Mouse (Mus musculus): ENCODE measurements around the gene Rcc2. TPM values are rescaled to one million over a fixed set of nuclear protein-coding genes. Genes with fewer than 3 reads are reported as not detected.

Rcc2 gene
- total RNA-seq (2021), result 1 to 10 TPM; 8.4 to 9.8 TPM
- long read RNA-seq, experiment 1, partial matches to known transcripts, result 5 of 5 reads
- long read RNA-seq, experiment 1, other reads (novel, unspliced or antisense), result 0 of 5 reads
- long read RNA-seq, experiment 2, partial matches to known transcripts, result 1 of 5 reads
- long read RNA-seq, experiment 2, other reads (novel, unspliced or antisense), result 2 of 5 reads

DNA sequence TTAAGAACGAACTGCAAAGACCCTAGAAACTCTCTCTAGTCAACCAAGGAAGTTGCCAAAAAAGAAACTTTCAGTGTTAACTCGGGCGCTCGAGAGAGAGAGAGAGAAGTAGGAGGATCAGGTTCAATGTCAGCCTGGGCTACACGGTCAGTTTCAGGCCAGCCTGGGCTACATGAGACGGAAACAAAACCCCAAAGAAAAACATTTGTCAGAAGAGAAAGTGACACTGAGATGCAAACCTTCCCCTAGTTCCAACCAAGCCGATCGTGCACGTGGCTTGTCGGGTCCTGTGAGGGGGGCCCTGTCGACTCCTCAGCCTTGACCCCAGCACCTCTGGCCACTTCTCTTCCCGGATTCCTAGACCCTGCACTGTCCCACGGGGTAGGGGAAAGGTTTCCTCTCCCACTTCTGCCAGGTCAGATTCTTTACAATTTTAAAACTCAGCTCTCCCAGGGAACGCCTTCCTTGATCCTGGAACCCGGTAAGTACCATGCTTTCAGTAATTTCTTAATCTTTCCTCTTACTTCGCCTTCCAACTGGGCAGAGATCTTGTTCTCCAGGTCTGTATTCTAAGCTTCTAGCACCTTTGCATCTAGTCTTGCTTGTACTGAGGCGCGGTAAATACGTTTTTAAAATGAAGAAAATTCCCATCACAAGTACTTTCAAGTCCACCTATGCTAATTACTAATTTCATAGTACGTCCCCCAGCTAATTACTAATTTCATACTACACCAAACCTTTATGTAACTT lies at the start of gene Rcc2:
Rcc2 (plus strand) TSS at position 273 of the 750 bp plus-strand sequence.
- DNase-seq, result no peak

DNA sequence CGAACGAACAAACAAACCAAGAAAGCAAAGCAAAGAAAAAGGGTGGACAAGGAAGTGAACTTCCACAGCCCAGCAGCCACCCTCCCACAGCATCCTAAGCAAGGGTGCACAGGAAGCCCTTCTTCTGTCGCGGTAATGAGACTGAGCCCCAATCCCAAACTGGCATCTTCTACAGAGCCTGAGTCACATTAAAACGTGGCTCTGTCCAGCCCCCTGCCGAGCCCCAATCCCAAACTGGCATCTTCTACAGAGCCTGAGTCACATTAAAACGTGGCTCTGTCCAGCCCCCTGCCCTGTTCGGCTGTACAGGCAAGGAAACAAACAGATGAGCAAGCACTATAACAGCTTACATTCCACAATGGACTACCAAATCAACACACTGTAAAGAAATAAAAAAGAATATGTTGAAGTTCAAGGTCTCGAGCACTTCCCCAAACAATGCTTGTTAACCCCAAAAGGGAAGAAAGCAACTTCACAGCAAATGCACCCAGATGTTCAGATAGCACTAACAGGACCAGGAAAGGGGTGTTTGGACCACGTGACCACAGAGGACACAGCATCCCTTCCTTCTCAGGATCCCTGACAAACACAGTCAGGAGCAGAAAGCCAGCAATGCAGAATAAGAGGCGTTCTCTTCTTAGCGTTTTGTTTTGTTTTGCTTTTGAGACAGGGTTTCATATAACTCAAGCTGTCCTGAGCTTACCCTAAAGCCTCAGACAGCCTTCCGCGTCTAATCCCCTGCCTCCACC lies 46.3 kb upstream of the Rcc2 start:
- no peak for DNase-seq

DNA sequence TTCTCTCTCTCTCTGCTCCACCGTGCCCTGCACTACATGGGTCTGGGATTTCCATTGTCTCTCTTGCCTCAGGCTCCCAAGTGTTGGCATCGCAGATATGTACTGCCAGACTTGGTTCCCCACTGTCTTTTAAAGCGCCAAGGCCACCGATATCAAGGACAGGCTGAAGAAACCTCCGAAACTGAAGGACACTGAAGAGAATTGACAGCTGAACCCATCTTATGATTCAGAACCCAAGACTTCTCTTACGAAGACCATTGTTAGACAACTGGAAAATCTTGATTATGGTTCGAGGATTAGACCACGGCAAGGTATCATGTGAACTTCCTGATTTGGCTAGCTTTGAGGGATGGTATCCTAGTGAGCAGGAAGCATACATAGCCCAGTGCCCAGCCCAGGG lies 45.5 kb upstream of the Rcc2 start:
- no peak for DNase-seq

DNA sequence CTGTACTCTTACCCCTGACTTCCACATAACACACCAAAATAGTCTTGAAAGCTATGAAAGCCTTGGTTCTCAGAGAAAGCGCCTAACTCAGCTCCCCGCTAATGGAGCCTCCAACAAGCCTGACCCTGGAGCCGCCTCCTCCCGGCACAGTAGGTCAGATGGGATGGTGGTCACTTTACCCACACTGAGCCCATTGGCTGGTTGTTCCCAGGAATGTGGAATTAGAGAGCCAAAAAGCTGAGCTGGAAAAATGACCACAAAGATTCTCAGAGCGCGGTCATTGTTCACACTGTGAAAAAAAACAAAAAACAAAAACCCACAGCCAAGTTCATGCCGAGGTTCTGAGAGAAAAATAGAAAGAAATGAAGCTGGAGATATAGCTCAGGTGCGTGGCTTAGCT lies 43.8 kb upstream of the Rcc2 start:
- no peak for DNase-seq

DNA sequence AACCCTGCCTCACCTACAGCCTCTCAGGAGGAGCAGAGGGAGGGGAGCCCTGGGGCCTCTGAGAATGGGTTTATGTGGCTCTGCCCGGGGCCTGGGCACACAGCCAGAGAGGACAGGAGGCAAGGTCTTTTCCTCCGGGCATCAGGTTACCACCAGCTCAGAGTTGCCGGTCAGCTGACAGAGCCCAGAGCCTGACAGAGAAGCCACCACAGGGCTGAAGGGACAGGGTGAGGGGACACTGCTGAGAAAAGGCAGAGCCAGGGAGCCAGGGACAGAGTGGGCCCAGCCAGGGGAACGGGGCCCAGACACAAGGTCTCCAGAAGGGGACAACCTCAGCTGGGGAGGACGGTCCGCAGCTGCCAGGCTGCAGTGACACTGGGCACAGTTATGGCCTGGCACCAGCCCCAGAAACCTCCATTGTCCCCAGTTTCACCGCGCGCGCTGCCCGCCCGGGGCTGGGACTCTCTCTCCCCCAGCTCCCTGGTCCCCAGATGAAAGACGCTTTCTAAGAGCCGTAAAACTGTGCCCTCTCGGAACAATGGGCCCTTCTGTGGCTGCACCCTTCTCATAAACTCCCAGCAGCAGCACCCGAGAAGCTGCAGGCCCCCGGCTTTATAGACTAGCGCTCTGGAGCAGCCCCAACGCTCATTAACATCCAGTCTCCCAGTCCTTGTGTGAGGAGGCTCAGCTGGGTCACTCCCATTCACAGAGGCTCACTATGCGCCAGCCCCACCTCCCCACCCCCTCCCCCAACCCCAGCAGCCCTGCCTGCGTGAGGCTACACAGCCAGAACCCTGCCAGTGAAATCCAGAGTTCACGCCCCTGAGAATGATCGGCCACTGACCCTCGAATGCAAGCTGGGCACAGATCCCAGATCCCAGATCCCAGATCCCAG lies 42.4 kb upstream of the Rcc2 start:
- peak; percentile 82 for DNase-seq

DNA sequence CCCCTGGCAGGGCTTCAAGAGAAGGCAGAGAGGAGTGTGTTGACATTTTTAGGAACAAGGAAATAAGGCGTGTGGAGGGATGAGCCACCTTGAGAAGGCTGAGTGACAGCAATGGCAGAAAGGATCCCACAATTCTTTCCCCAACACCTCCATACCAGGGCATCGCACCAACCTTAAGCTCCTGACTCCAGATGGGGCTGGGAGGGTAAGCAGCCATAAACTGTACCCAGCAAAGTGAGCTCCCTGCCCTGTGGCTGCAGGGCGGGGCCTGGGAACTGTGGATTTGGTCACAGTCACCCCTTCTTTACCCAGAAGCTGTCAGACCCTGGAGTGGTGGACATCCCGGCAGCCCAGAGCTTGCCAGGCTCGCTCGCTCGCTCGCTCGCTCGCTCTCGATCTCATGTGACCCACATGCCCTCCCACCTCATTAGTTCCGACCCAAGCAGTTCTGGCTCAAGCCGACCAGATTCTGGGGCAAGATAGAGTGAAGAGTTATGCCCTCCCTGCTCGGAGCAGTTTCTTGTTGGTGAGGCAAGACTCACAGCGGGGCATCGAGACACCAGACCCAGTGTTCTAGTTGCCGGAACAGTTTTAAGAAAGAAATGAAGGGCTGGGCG lies 38.8 kb upstream of the Rcc2 start:
- no peak for DNase-seq

DNA sequence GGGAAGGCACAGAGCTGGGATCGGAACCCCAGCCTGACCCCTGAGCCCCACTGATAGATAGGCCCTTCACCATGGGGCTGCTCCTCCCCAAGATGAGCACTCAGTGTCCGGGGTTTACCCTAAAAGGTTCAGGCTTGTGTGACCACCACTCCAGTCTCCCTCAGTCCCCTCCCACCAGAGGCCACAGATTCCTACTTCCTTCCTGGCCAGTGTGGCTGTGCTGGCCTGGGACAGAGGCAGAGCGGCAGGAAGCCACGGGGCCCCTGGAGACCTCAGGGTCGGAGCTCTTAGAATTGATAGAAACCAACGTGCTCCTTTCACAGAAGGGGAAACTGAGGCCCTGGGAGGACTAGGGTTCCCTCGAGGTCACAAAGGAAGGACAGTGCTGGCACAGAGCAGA lies 37.9 kb upstream of the Rcc2 start:
- DNase-seq, result no peak

DNA sequence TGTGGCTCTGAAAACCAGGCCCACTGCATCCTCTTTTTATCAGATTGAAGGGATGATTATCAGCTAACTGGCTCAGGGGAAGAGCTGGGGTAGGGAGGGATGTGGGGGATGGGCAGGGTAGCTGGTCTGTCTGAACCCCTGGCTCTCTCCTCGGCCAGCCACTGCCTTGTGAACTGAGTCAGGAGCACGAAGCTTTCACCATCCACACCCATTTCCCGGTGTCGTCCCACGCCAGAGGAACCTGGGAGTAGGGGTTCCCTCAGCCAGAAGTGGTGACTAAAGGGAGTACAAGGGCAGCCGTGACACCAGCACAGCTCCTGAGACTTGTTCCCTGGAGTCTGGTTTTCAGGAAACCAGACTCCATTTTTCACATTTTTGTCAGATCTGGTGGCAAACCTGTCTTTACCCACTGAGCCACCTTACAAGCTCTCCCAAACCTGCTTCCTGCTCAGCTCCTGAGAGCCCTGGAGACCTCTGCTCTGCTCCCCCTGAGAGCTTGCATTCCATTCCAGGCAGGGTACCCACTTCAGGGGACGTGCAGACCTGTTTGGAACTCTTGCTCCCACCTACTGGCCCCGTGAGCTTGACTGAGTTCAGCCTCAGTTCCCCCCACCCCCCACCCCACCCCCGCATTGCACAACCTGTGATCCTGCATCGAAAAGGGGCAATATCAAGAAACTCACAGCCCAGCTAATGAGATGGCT lies 37.3 kb upstream of the Rcc2 start:
- DNase-seq, result no peak

DNA sequence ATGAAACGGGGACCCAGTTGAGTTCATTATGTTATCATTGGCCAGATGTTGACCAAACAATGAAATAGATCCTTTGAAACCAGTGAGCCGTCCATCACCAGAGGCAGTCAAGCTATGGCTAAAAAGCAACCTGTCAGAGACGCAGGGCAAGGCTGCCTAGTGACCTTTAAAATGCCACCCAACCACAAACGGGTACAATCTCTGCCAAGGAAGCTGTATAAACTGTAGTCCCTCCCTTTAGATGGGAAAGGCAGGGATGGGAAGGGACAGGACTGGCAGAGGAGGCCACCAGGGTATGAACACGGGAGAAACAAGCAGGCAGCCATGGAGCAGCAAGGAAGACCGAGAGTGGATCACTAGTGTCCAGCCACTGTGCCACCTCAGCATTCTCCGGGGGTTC lies 35.3 kb upstream of the Rcc2 start:
- DNase-seq, result no peak

DNA sequence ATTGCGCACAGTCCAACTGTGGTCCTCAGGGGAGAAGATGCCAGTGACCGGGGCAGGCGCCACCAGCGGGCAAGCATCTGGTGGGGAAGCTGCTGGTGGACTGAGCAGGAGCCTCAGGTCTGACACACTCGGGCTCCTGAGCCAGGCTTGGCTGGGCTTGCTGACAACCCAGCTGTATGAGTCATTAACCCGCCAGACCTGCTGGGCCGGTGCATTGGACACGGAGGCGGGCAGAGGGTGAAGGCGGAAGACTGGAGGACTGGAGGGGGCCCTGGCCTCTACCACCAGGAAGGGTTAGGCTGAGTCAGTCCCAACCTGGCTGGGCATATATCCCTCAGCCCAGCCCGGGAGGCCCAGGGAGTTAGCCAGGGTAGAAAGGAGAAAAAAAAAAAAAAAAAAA lies 34.6 kb upstream of the Rcc2 start, which contains the start of gene Arhgef10l:
Arhgef10l (minus strand) TSS at position 253 of the 400 bp plus-strand sequence.
- peak; percentile 40 for DNase-seq

DNA sequence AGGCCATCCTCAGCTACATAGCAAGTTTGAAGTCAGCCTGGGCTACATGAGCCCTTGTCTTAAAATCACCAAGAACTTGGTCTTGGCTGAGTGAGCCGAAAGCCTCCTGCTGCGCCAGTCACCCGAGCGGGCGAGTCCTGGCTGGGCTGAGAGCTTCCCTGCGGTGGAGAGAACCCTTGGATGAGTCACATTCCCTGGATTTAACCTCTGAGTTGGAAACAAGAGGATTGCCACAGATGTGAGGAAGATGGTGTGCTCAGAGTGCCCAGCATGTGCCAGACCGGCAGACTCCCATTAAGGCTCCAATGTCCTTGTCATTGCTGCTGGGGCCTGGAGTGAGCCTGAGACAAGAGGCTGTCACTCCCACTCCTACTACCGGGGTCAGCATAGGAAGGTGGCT lies 32.5 kb upstream of the Rcc2 start:
- no peak for DNase-seq

DNA sequence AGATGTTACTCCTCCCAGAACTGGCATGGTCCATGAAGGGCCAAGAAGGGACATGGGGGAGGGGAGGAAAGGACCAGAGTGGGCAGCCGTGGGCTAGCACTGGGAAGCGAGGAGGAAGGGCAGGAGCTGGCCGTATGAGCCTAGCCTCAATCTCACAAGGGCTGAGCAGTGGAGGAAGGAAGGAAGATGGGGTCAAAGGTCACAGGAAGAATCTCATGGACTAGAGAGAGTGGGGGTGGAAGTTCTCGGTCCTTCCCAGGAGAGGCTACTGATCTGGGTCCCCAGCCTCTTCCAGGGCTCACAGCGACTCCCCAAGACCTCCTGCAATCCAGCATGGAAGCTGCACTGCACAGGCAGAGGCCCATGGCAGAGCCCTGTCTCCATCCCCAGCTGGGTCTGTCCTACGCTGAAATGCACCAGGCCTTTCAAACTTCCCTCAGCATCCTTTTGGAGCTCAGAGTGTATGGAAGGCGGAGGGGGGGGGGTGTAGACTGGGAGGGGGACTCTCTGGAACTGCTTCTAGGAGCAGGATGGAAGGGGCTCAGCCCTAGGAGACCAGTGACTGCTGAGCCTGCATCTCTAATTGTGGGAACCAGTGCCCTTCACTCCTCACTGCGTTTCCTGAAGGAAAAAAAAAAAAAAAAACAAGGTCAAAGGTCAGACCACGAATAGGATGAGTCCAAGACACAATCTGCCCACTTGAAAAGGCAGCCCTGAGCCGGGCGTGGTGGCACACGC lies 26.6 kb upstream of the Rcc2 start:
- DNase-seq, result no peak

DNA sequence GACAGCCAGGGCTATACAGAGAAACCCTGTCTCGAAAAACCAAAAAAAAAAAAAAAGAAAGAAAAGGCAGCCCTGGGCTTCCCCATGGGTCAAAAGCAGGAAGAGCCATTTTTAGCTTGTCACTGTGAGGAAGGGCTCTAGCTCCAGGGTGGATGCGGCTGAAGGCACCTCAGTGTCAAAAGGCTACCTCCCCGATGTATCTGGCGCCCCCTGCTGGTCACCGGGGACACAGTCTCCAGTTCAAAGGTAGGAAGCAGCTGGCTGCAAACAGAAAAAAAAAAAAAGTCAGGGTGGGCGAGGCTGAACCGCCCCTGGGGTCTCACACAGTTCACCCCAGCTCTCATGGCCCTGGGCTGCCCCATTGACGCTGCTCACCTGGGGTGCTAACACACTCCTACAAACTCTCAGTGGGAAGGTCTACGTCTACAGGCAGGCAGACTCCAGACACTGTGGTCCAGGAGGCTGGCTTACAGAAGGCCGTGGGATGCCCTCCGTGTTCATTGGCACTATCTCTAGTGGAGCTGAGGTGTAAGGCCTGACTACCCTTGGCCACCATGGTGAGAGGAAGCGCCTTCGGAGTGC lies 25.9 kb upstream of the Rcc2 start:
- DNase-seq, result peak; percentile 68

DNA sequence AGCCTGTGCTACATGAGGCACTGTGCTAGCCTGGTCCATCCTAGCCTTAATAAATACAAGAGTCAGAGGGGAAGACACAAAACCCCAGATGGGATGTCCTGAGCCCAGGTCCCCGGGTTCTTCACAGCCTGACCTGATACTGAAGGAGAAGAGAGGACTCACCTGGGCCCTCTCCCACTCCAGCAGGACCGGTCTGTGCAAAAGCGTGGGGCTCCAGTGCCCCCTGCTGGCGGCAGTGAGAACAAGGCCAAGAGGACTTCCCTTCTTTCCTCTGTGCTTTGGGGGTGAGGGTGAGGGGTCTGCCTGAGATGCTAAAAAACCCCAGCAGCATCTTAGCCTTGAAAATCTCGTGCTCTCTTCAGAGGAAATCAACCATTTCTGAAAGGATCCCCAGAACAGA lies 21.3 kb upstream of the Rcc2 start:
- no peak for DNase-seq

DNA sequence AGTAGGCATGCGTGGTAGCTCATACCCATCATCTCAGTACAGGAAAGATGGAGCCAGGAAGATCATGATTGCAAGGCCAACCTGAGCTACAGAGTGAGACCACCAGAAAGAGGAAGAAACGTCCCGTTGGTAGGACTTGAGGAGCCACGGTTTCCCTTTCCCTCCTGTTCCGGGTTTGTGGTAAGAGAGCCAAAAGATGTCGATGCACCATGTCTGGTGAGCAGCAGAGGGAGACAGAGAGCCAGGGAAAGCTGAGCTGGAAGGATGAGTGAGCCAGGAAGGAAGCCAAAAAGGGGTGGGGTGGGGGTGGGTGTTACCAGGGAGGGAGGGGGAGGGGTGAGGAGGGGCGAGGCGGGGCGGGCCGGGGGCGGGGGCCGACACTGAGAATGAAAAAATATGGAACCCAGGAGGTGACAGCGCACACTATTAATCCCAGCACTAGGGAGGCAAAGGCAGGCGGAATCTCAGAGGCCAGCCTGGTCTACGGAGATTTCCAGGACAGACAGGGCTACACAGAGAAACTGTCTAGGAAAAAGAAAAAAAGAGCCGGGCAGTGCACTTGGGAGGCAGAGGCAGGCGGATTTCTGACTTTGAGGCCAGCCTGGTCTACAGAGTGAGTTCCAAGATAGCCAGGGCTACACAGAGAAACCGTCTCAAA lies 20.5 kb upstream of the Rcc2 start:
- peak; percentile 66 for DNase-seq

DNA sequence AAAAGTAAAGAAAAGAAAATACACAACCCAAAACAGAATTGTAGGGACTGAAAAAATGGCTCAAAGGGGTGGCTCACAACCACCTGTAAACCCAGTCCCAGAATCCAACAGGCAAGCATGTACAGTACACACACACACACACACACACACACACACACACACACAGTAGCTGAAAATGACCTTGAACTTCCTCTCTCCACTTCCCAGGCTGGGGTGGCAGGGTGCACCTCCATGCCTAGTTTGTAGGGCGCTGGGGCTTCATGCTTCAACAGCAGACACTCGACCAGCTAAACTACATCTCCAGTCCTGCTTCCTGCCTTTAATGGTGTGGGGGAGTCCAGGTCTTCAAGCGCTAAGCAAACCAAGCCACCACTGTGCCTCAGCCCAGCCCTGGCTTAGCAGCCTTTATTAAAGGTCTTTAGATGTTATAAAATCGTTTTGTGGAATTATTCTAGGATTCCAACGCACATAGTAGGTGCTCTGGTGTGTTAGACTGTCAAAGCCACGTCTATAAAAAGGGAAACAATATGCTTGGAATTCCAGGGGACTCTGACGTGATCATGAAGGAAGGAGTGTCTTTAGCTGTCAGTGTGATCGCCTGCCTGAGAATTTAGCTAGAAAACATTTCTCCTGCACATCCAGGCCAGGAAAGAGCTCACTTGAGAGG lies 19.5 kb upstream of the Rcc2 start:
- no peak for DNase-seq

DNA sequence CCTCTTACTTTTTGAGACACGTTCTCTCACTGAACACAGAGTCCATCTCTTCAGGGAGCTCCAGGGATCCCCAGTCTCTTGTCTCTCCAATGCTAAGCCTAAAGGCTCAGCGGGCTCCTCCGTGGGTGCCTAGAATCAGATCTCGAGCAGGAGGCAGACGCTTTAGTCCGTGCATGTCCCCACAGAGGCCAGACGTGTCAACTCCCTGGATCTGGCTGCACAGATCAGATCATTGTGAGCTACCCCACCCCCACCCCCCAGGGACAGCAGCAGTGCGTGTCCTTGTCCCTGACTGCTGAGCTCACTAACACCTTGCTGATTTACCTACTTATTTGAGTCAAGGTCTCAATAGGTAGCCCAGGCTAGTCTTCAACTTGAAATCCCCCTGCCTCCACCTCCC lies 16.7 kb upstream of the Rcc2 start:
- DNase-seq, result no peak

DNA sequence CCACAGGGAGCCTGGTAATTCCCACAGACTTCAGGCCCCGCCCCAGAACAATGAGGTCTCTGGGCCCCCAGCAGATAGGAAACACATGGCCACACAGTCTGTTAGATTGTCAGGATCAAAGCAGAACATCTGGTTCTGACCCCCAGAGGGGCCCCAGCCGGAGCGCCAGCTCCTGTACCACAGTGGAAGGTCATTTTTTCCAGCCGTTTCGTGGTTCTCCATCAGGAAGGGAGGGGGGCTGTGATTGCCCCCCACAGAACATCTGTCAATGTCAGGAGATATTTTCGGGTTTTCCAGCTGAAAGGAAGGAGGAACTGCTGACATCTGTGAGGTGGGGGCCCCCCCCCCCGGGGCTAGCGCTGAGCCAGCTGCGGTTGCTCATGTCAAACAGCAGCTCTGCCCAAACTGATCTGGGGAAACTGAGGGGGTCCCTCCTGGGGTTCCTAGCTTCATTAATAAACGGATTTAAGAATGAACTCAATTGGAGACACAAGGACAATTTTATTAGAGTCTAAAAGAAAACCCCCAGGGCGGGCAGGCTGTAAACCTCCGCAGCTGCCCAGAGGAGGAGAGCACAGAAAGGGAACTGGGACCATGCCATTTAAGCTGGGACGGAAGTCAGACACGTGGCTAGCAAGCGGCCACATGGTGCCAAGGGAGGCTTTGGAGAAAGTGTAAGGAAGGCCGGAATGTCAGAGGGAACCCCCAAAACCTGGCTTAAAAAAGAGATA lies 16.0 kb upstream of the Rcc2 start:
- DNase-seq, result peak; percentile 61
